Mouse (Mus musculus): ENCODE measurements around the gene Mospd3. TPM values are rescaled to one million over a fixed set of nuclear protein-coding genes. Genes with fewer than 3 reads are reported as not detected.
"Not testable (repeated sequence)": the region's sequence is repeated elsewhere in the genome, so short reads cannot be mapped to it uniquely, and the experiment has no call there.

The Mospd3 gene
- polyA plus RNA-seq, 1 experiment from 2014 or later = 37.8 TPM

DNA sequence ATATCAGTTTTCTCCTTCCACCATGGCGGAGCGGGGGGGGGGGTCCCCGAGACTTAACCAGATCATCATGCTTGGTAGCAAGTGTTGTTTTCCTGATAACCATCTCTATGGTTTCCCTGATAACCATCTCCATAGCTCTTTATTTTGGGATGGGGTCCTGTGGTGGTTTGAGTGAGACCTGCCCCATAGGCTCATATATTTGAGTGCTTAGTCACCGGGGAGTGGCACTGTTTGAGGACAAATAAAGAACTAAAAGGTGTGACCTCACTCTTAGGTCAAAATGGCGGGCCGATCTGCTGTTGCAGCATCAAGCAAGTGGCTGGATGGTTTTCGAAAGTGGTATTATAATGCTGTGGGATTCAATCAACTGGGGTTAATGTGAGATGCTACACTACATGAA, 14.5 kb upstream of the Mospd3 start:
- Histone ChIP-seq H3K4me3 (ENCODE audit: low read depth, low read length) (no peak overlapping the region), H3K9me3 (ENCODE audit: low read depth, low read length) (no peaks in the 10 kb centered on the region), H3K4me2 (no peak overlapping the region), H3K9ac (no peak overlapping the region), H3K4me1 (ENCODE audit: insufficient read depth) (peaks cover 18% of the 10 kb centered on the region; the same call in 1 of the 2 replicates), H3K27me3 (ENCODE audit: insufficient read depth, low read length) (no peaks in the 10 kb centered on the region), H3K36me3 (ENCODE audit: insufficient read depth) (no peaks in the 10 kb centered on the region), H3K27ac (ENCODE audit: low read depth) (no peak overlapping the region)
- DNase-seq = no peak
- no peak for ATAC-seq (ENCODE audit: insufficient read depth)
- TF ChIP-seq CTCF (IDR thresholded peaks at IDR 0.05; ENCODE audit: low read depth) = no peak
- whole genome bisulfite sequencing = 73% methylated on average over 7 of the region's 7 CpGs

DNA sequence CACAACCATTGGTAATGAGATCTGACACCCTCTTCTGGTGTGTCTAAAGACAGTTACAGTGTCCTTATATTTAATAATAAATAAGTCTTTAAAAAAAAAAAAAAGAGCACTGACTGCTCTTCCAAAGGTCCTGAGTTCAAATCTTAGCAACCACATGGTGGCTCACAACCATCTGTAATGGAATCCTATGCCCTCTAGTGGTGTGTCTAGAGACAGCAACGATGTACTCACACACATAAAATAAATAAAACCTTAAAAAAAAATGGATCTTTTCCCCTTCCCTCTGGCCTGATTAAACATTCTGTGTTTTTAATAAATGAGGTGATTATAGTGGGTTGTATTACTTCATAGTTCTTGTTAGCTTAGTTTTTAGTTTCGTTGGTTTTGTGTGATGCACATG, 14.1 kb upstream of the Mospd3 start:
- not testable (repeated sequence) for ATAC-seq (ENCODE audit: insufficient read depth); H3K27ac ChIP-seq (ENCODE audit: low read depth); H3K4me3 ChIP-seq (ENCODE audit: low read depth, low read length); H3K9ac ChIP-seq; H3K4me2 ChIP-seq; H3K27me3 ChIP-seq (ENCODE audit: insufficient read depth, low read length); H3K36me3 ChIP-seq (ENCODE audit: insufficient read depth); H3K9me3 ChIP-seq (ENCODE audit: low read depth, low read length); DNase-seq
- H3K4me1 ChIP-seq (ENCODE audit: insufficient read depth) = peaks cover 22% of the 10 kb centered on the region; the same call in 1 of the 2 replicates
- TF ChIP-seq CTCF (IDR thresholded peaks at IDR 0.05; ENCODE audit: low read depth) = 0 out of 2 replicates have a peak, but pooled peaks have one; percentile 14
- 56% methylated on average over 2 of the region's 2 CpGs for WGBS

DNA sequence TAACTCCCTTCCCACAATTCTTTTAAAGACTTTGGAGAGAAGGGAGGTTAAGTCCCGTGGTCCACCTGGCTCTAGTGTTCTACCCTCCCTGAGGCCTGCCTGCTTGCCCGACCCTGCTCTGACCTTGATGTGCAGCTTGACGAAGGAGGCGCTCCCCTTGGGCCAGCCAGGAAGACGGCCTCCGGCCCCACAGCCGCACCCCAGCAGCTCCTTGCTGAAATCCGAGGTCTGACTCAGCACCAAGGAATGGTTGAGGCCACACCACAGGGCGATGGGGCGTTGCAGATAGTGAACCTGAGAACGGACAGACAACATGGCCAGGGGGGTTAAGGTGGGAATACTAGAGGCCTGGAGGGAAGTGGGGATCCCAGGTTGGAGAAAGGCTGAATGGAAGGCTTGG, 12.7 kb upstream of the Mospd3 start, which contains the start of gene Pcolce:
Pcolce (minus strand) TSS at position 235 of the 400 bp plus-strand sequence.
- H3K4me1 ChIP-seq (ENCODE audit: insufficient read depth) = peaks cover 28% of the 10 kb centered on the region
- H3K9me3 ChIP-seq (ENCODE audit: low read depth, low read length) = no peaks in the 10 kb centered on the region
- no peak within 1 kb of the TSS for H3K4me3 ChIP-seq (ENCODE audit: low read depth, low read length)
- no peak within 1 kb of the TSS for H3K4me2 ChIP-seq
- DNase-seq (no peak), ATAC-seq (ENCODE audit: insufficient read depth) (no peak)
- no peaks in the 10 kb centered on the region for H3K27me3 ChIP-seq (ENCODE audit: insufficient read depth, low read length)
- TF ChIP-seq CTCF (IDR thresholded peaks at IDR 0.05; ENCODE audit: low read depth) = no peak
- H3K27ac ChIP-seq (ENCODE audit: low read depth) = no peak within 1 kb of the TSS
- no peaks in the 10 kb centered on the region for H3K36me3 ChIP-seq (ENCODE audit: insufficient read depth)
- peak within 1 kb of the TSS; percentile 6; the same call in 1 of the 2 replicates for H3K9ac ChIP-seq
- 46% methylated on average over 11 of the region's 11 CpGs for WGBS

DNA sequence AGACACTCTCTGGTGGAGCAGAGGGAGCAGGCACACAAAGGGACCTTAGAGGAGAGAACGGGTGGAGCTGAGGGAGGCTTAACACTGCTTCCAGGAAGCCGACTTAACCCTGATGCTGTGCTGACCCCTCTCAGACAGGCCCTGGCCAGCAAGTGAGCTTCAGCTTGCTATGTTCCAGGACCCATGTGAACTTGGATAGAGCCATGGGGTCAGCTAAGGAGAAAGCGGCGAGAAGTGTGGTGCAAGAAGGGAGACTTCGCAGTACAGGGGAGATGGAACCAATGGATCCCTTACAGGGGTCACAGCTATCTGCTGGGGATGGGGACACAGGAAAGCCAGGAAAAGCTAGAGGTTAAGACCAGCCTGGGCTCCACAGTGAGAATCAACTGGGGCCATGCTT, 12.2 kb upstream of the Mospd3 start:
- Histone ChIP-seq H3K9me3 (ENCODE audit: low read depth, low read length) (no peaks in the 10 kb centered on the region), H3K9ac (no peak overlapping the region; the same call in 1 of the 2 replicates), H3K4me3 (ENCODE audit: low read depth, low read length) (no peak overlapping the region), H3K4me2 (no peak overlapping the region), H3K27me3 (ENCODE audit: insufficient read depth, low read length) (no peaks in the 10 kb centered on the region), H3K27ac (ENCODE audit: low read depth) (no peak overlapping the region), H3K4me1 (ENCODE audit: insufficient read depth) (peaks cover 33% of the 10 kb centered on the region), H3K36me3 (ENCODE audit: insufficient read depth) (0 out of 2 replicates have a peak, but pooled peaks cover 3% of the 10 kb centered on the region)
- TF ChIP-seq CTCF (IDR thresholded peaks at IDR 0.05; ENCODE audit: low read depth) = no peak
- 67% methylated on average over 5 of the region's 5 CpGs for WGBS
- DNase-seq (no peak), ATAC-seq (ENCODE audit: insufficient read depth) (no peak)

DNA sequence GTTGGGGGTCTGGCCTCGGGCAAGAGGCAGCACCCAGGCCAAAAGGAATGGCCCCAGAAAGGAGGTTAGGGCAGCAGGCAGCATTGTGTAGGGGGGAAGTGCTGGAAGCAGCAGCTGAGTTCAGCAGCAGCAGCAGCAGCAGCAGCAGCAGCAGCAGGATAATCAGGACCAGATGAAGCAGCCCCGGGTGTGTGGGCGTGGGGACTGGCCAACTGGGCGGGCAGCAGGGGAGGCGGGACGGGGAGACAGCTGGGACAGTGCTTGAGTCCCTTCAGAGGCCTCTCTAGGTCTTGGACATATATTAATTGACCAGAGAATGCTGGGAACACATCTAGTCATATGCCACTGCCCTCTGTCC, 10.4 kb upstream of the Mospd3 start:
- peak overlapping the region; percentile 96 for H3K27ac ChIP-seq (ENCODE audit: low read depth)
- 0 out of 2 replicates have a peak, but pooled peaks have one; percentile 1 for TF ChIP-seq CTCF (IDR thresholded peaks at IDR 0.05; ENCODE audit: low read depth)

DNA sequence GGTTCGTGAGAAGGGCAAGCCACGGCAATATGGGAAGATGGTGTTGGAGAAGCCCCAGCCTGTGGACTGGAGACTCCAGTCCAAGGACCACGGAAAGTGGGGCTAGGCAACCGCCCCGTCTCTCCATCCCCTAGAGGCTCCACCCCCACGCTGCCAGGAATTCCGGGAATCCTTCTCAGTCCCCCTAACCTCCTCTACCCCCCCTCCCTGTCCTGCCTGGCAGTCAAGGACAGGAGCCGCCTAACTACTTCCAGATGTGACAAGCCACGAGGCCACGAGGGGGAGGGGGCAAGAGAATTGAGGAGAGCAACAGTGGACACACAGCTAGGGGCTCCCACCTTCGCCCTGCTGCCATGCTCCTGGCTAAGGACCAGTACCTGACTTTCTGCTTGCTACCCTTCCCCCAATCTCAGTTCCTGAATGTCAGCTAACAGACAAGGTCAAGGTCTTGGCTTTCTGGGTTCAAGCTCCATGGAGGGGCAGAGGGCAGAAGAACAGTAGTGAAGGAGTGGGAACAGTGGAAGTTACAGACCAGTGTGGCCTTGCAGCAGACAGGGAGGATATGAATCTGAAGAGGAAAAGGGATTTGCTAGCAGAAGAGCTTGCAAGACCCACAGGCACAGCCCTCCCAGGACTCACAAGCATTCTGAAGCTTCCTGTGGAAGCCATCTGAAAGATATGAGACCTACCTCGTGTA, 9.8 kb upstream of the Mospd3 start:
- Histone ChIP-seq H3K4me1 (ENCODE audit: insufficient read depth) (peaks cover 35% of the 10 kb centered on the region), H3K27me3 (ENCODE audit: insufficient read depth, low read length) (no peaks in the 10 kb centered on the region), H3K4me3 (ENCODE audit: low read depth, low read length) (peak overlapping the region; percentile 42), H3K36me3 (ENCODE audit: insufficient read depth) (peaks cover 24% of the 10 kb centered on the region; the same call in 1 of the 2 replicates), H3K9ac (peak overlapping the region; percentile 56), H3K27ac (ENCODE audit: low read depth) (peak overlapping the region; percentile 96), H3K4me2 (peak overlapping the region; percentile 70), H3K9me3 (ENCODE audit: low read depth, low read length) (no peaks in the 10 kb centered on the region)
- no peak for TF ChIP-seq CTCF (IDR thresholded peaks at IDR 0.05; ENCODE audit: low read depth)
- WGBS = 5% methylated on average over 12 of the region's 12 CpGs
- ATAC-seq (ENCODE audit: insufficient read depth) (peak; percentile 86), DNase-seq (peak; percentile 90)

More for the DNA sequence above, 10.4 kb upstream of the Mospd3 start:
- 1% methylated on average over 6 of the region's 6 CpGs for WGBS
- ATAC-seq (ENCODE audit: insufficient read depth) (peak; percentile 85), DNase-seq (peak; percentile 84)
- H3K27me3 ChIP-seq (ENCODE audit: insufficient read depth, low read length) = no peaks in the 10 kb centered on the region
- peak overlapping the region; percentile 42 for H3K4me3 ChIP-seq (ENCODE audit: low read depth, low read length)
- no peaks in the 10 kb centered on the region for H3K9me3 ChIP-seq (ENCODE audit: low read depth, low read length)
- peak overlapping the region; percentile 70 for H3K4me2 ChIP-seq
- H3K4me1 ChIP-seq (ENCODE audit: insufficient read depth) = peaks cover 35% of the 10 kb centered on the region
- peak overlapping the region; percentile 56 for H3K9ac ChIP-seq
- H3K36me3 ChIP-seq (ENCODE audit: insufficient read depth) = peaks cover 20% of the 10 kb centered on the region; the same call in 1 of the 2 replicates

DNA sequence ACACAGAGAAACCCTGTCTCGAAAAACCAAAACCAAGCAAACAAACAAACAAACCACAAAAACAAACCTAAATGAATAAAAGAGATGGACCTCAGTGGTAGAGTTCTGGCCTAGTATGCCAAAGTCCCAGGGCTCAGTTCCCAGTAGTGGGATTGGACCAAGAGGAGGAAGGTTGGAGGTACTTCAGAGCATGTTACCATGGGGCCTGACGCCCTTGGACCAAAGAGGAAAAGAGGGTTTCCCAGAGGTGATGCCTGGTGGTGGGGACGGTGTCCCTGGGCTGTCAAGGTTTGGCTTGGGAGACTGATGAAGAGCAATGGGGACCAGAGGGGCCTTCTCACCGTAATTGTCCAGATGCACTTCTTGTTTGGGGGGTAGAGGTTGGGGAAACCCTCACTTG, 9.2 kb upstream of the Mospd3 start:
- Histone ChIP-seq H3K27ac (ENCODE audit: low read depth) (peak overlapping the region; percentile 96), H3K4me3 (ENCODE audit: low read depth, low read length) (peak overlapping the region; percentile 42), H3K9ac (peak overlapping the region; percentile 56), H3K9me3 (ENCODE audit: low read depth, low read length) (no peaks in the 10 kb centered on the region), H3K27me3 (ENCODE audit: insufficient read depth, low read length) (no peaks in the 10 kb centered on the region), H3K4me1 (ENCODE audit: insufficient read depth) (peaks cover 35% of the 10 kb centered on the region), H3K4me2 (peak overlapping the region; percentile 70), H3K36me3 (ENCODE audit: insufficient read depth) (peaks cover 30% of the 10 kb centered on the region)
- ATAC-seq (ENCODE audit: insufficient read depth) = no peak
- DNase-seq = no peak
- WGBS = 40% methylated on average over 4 of the region's 4 CpGs
- no peak for TF ChIP-seq CTCF (IDR thresholded peaks at IDR 0.05; ENCODE audit: low read depth)
